Mouse (Mus musculus) E14TG2a.4 (cell line): Measurements from ENCODE around the gene Crp.

Experiments
- CTCF ChIP-seq: conservative IDR thresholded peaks from 2 replicates; pipeline ENCODE4 v1.5.1; 2014; ENCODE audit warnings: low read length
- NANOG ChIP-seq: IDR thresholded peaks from 2 replicates; pipeline ENCODE4 v1.6.1; 2014; ENCODE audit warnings: borderline replicate concordance, low read length, mixed read lengths
- POU5F1 ChIP-seq: IDR thresholded peaks from 2 replicates; pipeline ENCODE4 v1.6.1; 2014; ENCODE audit warnings: low read length, borderline replicate concordance

DNA sequence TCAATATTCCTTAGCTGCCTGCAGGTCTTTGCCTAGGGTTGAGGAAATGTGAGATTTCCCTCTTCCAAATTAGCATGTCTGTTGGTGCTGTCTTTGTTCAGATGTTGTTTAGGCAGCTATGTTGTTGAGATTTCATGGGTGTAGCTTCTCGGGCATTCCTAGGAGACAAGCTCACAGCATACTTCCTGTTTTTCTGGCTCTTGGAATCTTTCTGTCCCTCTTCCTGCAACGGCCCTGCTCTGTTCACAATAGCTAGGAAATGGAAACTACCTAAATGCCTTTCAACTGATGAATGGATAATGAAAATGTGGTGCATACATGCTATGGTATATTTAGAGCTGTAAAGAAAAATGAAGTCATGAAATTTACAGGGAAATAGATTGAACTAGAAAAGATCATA is 13.5 kb downstream of the Crp start:
- TF ChIP-seq CTCF: no peak
- TF ChIP-seq NANOG: no peak
- no peak for TF ChIP-seq POU5F1
